Mouse (Mus musculus) ES-E14 (cell line): ENCODE results near the gene Zranb3.

Experiments used
- CHD2 ChIP-seq: IDR thresholded peaks from 2 replicates; pipeline ENCODE4 v1.6.1; 2014; ENCODE audit warnings: mild to moderate bottlenecking, low read depth, low read length, inconsistent platforms
- HCFC1 ChIP-seq: IDR thresholded peaks from 2 replicates; pipeline ENCODE4 v1.6.1; 2012; ENCODE audit warnings: low read length, inconsistent platforms, borderline replicate concordance; ENCODE audit not compliant: insufficient read depth
- ZC3H11A ChIP-seq: IDR thresholded peaks from 2 replicates; pipeline ENCODE4 v1.6.1; 2012; ENCODE audit warnings: low read depth, mild to moderate bottlenecking, inconsistent platforms, low read length, borderline replicate concordance

GRCm38 (mm10) chr1:128009751-128010150 lies 93.1 kb downstream of the Zranb3 start:
- TF ChIP-seq ZC3H11A (no peak), CHD2 (no peak), HCFC1 (no peak)
